Comparison of ENCODE assay signal across 10 mouse cellular contexts in the genomic region with DNA sequence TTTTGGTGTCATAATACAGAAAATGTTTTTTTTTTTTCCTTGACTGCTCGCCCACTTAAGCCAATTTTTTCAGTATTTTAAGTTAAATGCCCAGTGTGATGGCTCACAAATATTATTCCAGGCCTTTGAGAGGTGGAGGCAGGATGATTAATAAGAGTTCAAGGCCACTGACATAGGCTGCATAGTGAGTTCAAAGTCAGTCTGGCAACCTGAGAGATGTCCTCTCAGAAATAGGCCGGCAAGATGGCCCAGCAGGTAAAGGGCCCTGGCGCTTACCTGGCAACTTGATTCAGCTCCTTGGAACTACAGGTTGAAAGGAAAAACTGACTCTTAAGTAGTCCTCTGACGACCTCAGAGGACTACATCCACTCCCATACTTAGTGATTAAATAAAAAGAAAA. TPM values are rescaled to one million over a fixed set of nuclear protein-coding genes. Genes with fewer than 3 reads are reported as not detected.
DNase-seq lines count a peak whose midpoint lies in the region; ATAC-seq and TF ChIP-seq lines count a peak whose summit lies in the region.
"Had no signal": no experiment of that assay in that cellular context is flagged by ENCODE, and none has a peak within 500 bp of the region (broad histone marks: within the 10 kb centered on the region; RNA-seq: fewer than 3 reads in every experiment).

No protein-coding gene starts in this region.

- H3K36me3 ChIP-seq in testis, adult 2 months (ENCODE audit: control insufficient read depth, insufficient read depth, low read length) = no peaks in the 10 kb centered on the region
- H3K36me3 ChIP-seq in liver, embryonic 14.5 days (replicated peaks; ENCODE audit: control insufficient read depth, insufficient read depth, low read depth) = no peaks in the 10 kb centered on the region

- TF ChIP-seq EP300 in liver, embryonic 14.5 days (IDR thresholded peaks at IDR 0.05; ENCODE audit: low read depth) = no peak

- peak overlapping the region; percentile 96 for H3K4me2 ChIP-seq in liver, embryonic 14.5 days (ENCODE audit: low read depth)

- WGBS in liver, embryonic 14.5 days (ENCODE audit: insufficient replicate concordance) = 55% methylated on average over 4 of the region's 4 CpGs

- H3K27me3 ChIP-seq in testis, adult 2 months (ENCODE audit: control insufficient read depth, insufficient read depth, low read length) = no peaks in the 10 kb centered on the region
- no peaks in the 10 kb centered on the region; the same call in 1 of the 2 replicates for H3K27me3 ChIP-seq in liver, embryonic 14.5 days (ENCODE audit: control insufficient read depth, insufficient read depth, low read length)

- H3K27ac ChIP-seq in testis, adult 2 months (ENCODE audit: control insufficient read depth, insufficient read depth, low read depth, low read length) = no peak overlapping the region
- H3K27ac ChIP-seq in liver, embryonic 14.5 days = no peak overlapping the region

- no peaks in the 10 kb centered on the region for H3K9me3 ChIP-seq in liver, embryonic 14.5 days (ENCODE audit: control insufficient read depth, low read length)

- H3K4me3 ChIP-seq in testis, adult 2 months (ENCODE audit: control insufficient read depth, low read depth, low read length) = peak overlapping the region; percentile 19; the same call in 1 of the 2 replicates
- peak overlapping the region; percentile 29 to 83; a peak in 3 of 4 replicates for H3K4me3 ChIP-seq in liver, embryonic 14.5 days (ENCODE audit: insufficient read depth in 1 of 2, low read depth in 2 of 2, low read length in 2 of 2)

- TF ChIP-seq POLR2A in testis, adult 2 months (IDR thresholded peaks at IDR 0.05; ENCODE audit: control insufficient read depth, low read depth, low read length) = no peak

- no peak for TF ChIP-seq CTCF in testis, adult 2 months (IDR thresholded peaks at IDR 0.05; ENCODE audit: control insufficient read depth, insufficient read depth, insufficient replicate concordance, low read depth, low read length)
- TF ChIP-seq CTCF in liver, embryonic 14.5 days (IDR thresholded peaks at IDR 0.05; ENCODE audit: low read depth) = no peak

- peaks cover 7% of the 10 kb centered on the region for H3K4me1 ChIP-seq in testis, adult 2 months (ENCODE audit: control insufficient read depth, insufficient read depth, low read length)
- peaks cover 6 to 11% of the 10 kb centered on the region in 2 experiments; a peak in 3 of 4 replicates for H3K4me1 ChIP-seq in liver, embryonic 14.5 days (replicated peaks; ENCODE audit: control insufficient read depth in 2 of 2, insufficient read depth in 2 of 2, low read length in 1 of 2)

- no peak for ATAC-seq in liver, embryonic 14.5 days (ENCODE audit: insufficient read depth)

- peak; percentile 6 for DNase-seq in cerebellum, adult 9-11 months
- DNase-seq in cerebellum, postnatal 14 days = no peak
- no peak for DNase-seq in testis, postnatal 14 days (ENCODE audit: low spot score)
- no peak for DNase-seq in liver, embryonic 14.5 days (ENCODE audit: low read depth in 3 of 3, low spot score in 3 of 3)
- DNase-seq in spleen, postnatal 10 days (ENCODE audit: low spot score in 2 of 2) = no peak
- DNase-seq in frontal cortex, adult 2 months (ENCODE audit: extremely low spot score in 1 of 2, low spot score in 1 of 2) = no peak
- no peak for DNase-seq in gastrocnemius, adult 18-20 months (ENCODE audit: low spot score)
- DNase-seq: adrenal gland, postnatal 10 days; gastrocnemius, postnatal 14 days had no signal

- H3K9ac ChIP-seq in liver, embryonic 14.5 days (replicated peaks) = peak overlapping the region; percentile 48

RNA-seq across cellular contexts. Expression of a gene that starts 1.9 kb away (rescaled TPM):
- 16.1 and 23.1 TPM in 2 replicates for polyA plus RNA-seq in testis, adult 2 months (2012; rRNA removed)
- polyA plus RNA-seq in liver, embryonic 14.5 days (2012; rRNA removed) = 5.1 and 10.7 TPM in 2 replicates
- 6.9 and 7.5 TPM in 2 replicates for polyA plus RNA-seq in liver, embryonic 14.5 days (2014; fragmentation: Nextera tagmentation; extraction: Ambion mirVana)
- polyA plus RNA-seq in frontal cortex, adult 2 months (2012; rRNA removed) = 48.5 and 58.9 TPM in 2 replicates
- total RNA-seq in gastrocnemius, adult 18-20 months (2021) = 10 to 100 TPM; 26.9 to 27.7 TPM
